Mouse (Mus musculus) MEL (cell line): ENCODE results near the gene Apbb1ip. TPM values are rescaled to one million over a fixed set of nuclear protein-coding genes. Genes with fewer than 3 reads are reported as not detected.

Source experiments
- DNase-seq: peaks from one replicate; pipeline ENCODE4 v3.0.0; 2011; ENCODE audit warnings: low read depth, low spot score
- H3K27ac ChIP-seq: 2 replicates; pipeline ENCODE4 v1.5.1; 2012; ENCODE audit warnings: low read depth, mild to moderate bottlenecking, control low read depth, low read length, moderate library complexity; ENCODE audit not compliant: control insufficient read depth
- H3K27me3 ChIP-seq, 2 experiments: fragments of 150-350 bp in 1 of 2; sonication (generic) in 1 of 2; 2 replicates each; pipeline ENCODE4 v1.6.1; 2012; ENCODE audit warnings: low read length in 2 of 2, mild to moderate bottlenecking in 2 of 2, improper control_type of control experiment in 1 of 2, moderate library complexity in 1 of 2; ENCODE audit not compliant: insufficient read depth in 2 of 2, control insufficient read depth in 1 of 2
- H3K36me3 ChIP-seq, 2 experiments: 2 replicates each; pipeline ENCODE4 v1.6.1; 2012 to 2014; ENCODE audit warnings: low read length in 2 of 2, improper control_type of control experiment in 1 of 2, inconsistent platforms in 1 of 2, mild to moderate bottlenecking in 1 of 2; ENCODE audit not compliant: insufficient read depth in 2 of 2, control insufficient read depth in 1 of 2
- H3K4me1 ChIP-seq, 2 experiments: fragments of 150-350 bp in 1 of 2; sonication (generic) in 1 of 2; 2 replicates each; pipeline ENCODE4 v1.6.1; 2012; ENCODE audit warnings: low read length in 2 of 2, improper control_type of control experiment in 1 of 2, mild to moderate bottlenecking in 1 of 2; ENCODE audit not compliant: insufficient read depth in 2 of 2, control insufficient read depth in 1 of 2
- H3K4me3 ChIP-seq, 2 experiments: fragments of 150-350 bp in 1 of 2; sonication (generic) in 1 of 2; 2 replicates each; pipeline ENCODE4 v1.5.1; 2012; ENCODE audit warnings: low read depth in 2 of 2, low read length in 2 of 2, mild to moderate bottlenecking in 2 of 2, moderate library complexity in 2 of 2, control low read depth in 1 of 2, improper control_type of control experiment in 1 of 2; ENCODE audit not compliant: control insufficient read depth in 1 of 2, insufficient read depth in 1 of 2
- H3K79me2 ChIP-seq: 2 replicates; pipeline ENCODE4 v1.6.1; 2012; ENCODE audit warnings: mild to moderate bottlenecking, low read length, moderate library complexity; ENCODE audit not compliant: control insufficient read depth, poor library complexity, insufficient read depth
- H3K9ac ChIP-seq: 2 replicates; pipeline ENCODE4 v1.6.1; 2012; ENCODE audit warnings: low read depth, mild to moderate bottlenecking, control low read depth, low read length, moderate library complexity; ENCODE audit not compliant: control insufficient read depth, poor library complexity, severe bottlenecking
- H3K9me3 ChIP-seq: fragments of 150-350 bp; sonication (generic); replicated peaks from 2 replicates; pipeline ENCODE4 v1.6.1; 2012; ENCODE audit warnings: mild to moderate bottlenecking, low read length, improper control_type of control experiment, moderate library complexity; ENCODE audit not compliant: insufficient read depth
- CHD1 ChIP-seq: IDR thresholded peaks from 2 replicates; pipeline ENCODE4 v1.6.1; 2012; ENCODE audit warnings: low read depth, mild to moderate bottlenecking, inconsistent platforms, low read length, improper control_type of control experiment
- CTCF ChIP-seq, 3 experiments: IDR thresholded peaks in 2 of 3; conservative IDR thresholded peaks in 1 of 3; 2 replicates each; pipeline ENCODE4 v1.5.1; 2011 to 2012; ENCODE audit warnings: low read length in 3 of 3, low read depth in 2 of 3, mild to moderate bottlenecking in 2 of 3, improper control_type of control experiment in 1 of 3, inconsistent platforms in 1 of 3, mixed read lengths in 1 of 3, moderate library complexity in 1 of 3; ENCODE audit not compliant: control insufficient read depth in 1 of 3, insufficient read depth in 1 of 3, poor library complexity in 1 of 3, severe bottlenecking in 1 of 3
- E2F4 ChIP-seq: IDR thresholded peaks from 2 replicates; pipeline ENCODE4 v1.6.1; 2011; ENCODE audit warnings: low read depth, low read length, improper control_type of control experiment, borderline replicate concordance
- ELF1 ChIP-seq: IDR thresholded peaks from 2 replicates; pipeline ENCODE4 v1.6.1; 2014; ENCODE audit warnings: low read depth, mild to moderate bottlenecking, inconsistent platforms, low read length, improper control_type of control experiment, moderate library complexity
- EP300 ChIP-seq, 2 experiments: IDR thresholded peaks; 2 replicates each; pipeline ENCODE4 v1.6.1; 2011; ENCODE audit warnings: improper control_type of control experiment in 2 of 2, low read length in 2 of 2, low read depth in 1 of 2, mild to moderate bottlenecking in 1 of 2
- ETS1 ChIP-seq: IDR thresholded peaks from 2 replicates; pipeline ENCODE4 v1.6.1; 2012; ENCODE audit warnings: low read depth, mild to moderate bottlenecking, inconsistent platforms, low read length, improper control_type of control experiment, moderate library complexity
- JUND ChIP-seq: IDR thresholded peaks from 2 replicates; pipeline ENCODE4 v1.6.1; 2011; ENCODE audit warnings: low read depth, mild to moderate bottlenecking, improper control_type of control experiment, low read length
- KAT2A ChIP-seq: conservative IDR thresholded peaks from 2 replicates; pipeline ENCODE4 v1.6.1; 2012; ENCODE audit warnings: low read depth, low read length, improper control_type of control experiment, inconsistent platforms
- MAFK ChIP-seq: IDR thresholded peaks from 2 replicates; pipeline ENCODE4 v1.6.1; 2011; ENCODE audit warnings: low read depth, mild to moderate bottlenecking, low read length, improper control_type of control experiment, borderline replicate concordance
- MEF2A ChIP-seq: IDR thresholded peaks from 2 replicates; pipeline ENCODE4 v1.6.1; 2014; ENCODE audit warnings: low read depth, mild to moderate bottlenecking, inconsistent platforms, low read length, improper control_type of control experiment; ENCODE audit not compliant: poor library complexity, insufficient replicate concordance, severe bottlenecking; ENCODE audit errors: extremely low read depth
- MXI1 ChIP-seq: IDR thresholded peaks from 2 replicates; pipeline ENCODE4 v1.6.1; 2011; ENCODE audit warnings: mild to moderate bottlenecking, low read depth, low read length, improper control_type of control experiment
- MYB ChIP-seq: IDR thresholded peaks from 2 replicates; pipeline ENCODE4 v1.6.1; 2011; ENCODE audit warnings: mild to moderate bottlenecking, low read depth, low read length, improper control_type of control experiment
- NRF1 ChIP-seq: IDR thresholded peaks from 2 replicates; pipeline ENCODE4 v1.6.1; 2014; ENCODE audit warnings: low read depth, mild to moderate bottlenecking, inconsistent platforms, low read length, improper control_type of control experiment, moderate library complexity; ENCODE audit not compliant: poor library complexity, insufficient read depth, severe bottlenecking
- POLR2A ChIP-seq, 2 experiments: IDR thresholded peaks; 2 replicates each; pipeline ENCODE4 v1.6.1; 2011 to 2012; ENCODE audit warnings: low read length in 2 of 2, mild to moderate bottlenecking in 2 of 2, control low read depth in 1 of 2, improper control_type of control experiment in 1 of 2, low read depth in 1 of 2, moderate library complexity in 1 of 2; ENCODE audit not compliant: control insufficient read depth in 1 of 2, insufficient read depth in 1 of 2, poor library complexity in 1 of 2
- RAD21 ChIP-seq: IDR thresholded peaks from 2 replicates; pipeline ENCODE4 v1.6.1; 2011; ENCODE audit warnings: mild to moderate bottlenecking, low read depth, low read length, improper control_type of control experiment
- RCOR1 ChIP-seq: IDR thresholded peaks from 2 replicates; pipeline ENCODE4 v1.6.1; 2012; ENCODE audit warnings: low read depth, mild to moderate bottlenecking, inconsistent platforms, low read length, improper control_type of control experiment
- SIN3A ChIP-seq: IDR thresholded peaks from 2 replicates; pipeline ENCODE4 v1.6.1; 2012; ENCODE audit warnings: low read length, improper control_type of control experiment, inconsistent platforms
- SMC3 ChIP-seq: IDR thresholded peaks from 2 replicates; pipeline ENCODE4 v1.6.1; 2011; ENCODE audit warnings: low read depth, low read length, improper control_type of control experiment
- TBP ChIP-seq: IDR thresholded peaks from 2 replicates; pipeline ENCODE4 v1.8.0; 2011; ENCODE audit warnings: low read depth, low read length, improper control_type of control experiment
- TCF12 ChIP-seq: IDR thresholded peaks from 2 replicates; pipeline ENCODE4 v1.6.1; 2014; ENCODE audit warnings: low read depth, mild to moderate bottlenecking, inconsistent platforms, low read length, improper control_type of control experiment, moderate library complexity
- ZC3H11A ChIP-seq: IDR thresholded peaks from 2 replicates; pipeline ENCODE4 v1.6.1; 2012; ENCODE audit warnings: low read depth, mild to moderate bottlenecking, inconsistent platforms, low read length, improper control_type of control experiment
- ZMIZ1 ChIP-seq: IDR thresholded peaks from 2 replicates; pipeline ENCODE4 v1.6.1; 2012; ENCODE audit warnings: low read depth, mild to moderate bottlenecking, inconsistent platforms, low read length, improper control_type of control experiment, moderate library complexity
- polyA plus RNA-seq, 2 experiments: library from polyadenylated mRNA; stranded (reverse) in 1 of 2; unstranded in 1 of 2; fragments of >175 nt in 1 of 2; fragments of >200 nt in 1 of 2; gene quantifications; 2 replicates each; pipeline versions ENCODE4 v1.2.1 to v1.2.4; 2012; ENCODE audit warnings: low replicate concordance in 2 of 2, low read depth in 1 of 2; ENCODE audit not compliant: insufficient read length in 2 of 2, insufficient read depth in 1 of 2, missing spikeins in 1 of 2
- total RNA-seq: library from RNA; depleted of rRNA; stranded (reverse); fragments of 300-350 nt; gene quantifications from 2 replicates; pipeline ENCODE4 v1.2.3, GENCODE M21; 2012

Apbb1ip gene
- total and polyA plus RNA-seq, 3 experiments = 7.4 to 60.7 TPM; not detected in 1

- Histone ChIP-seq H3K36me3 (no peaks in the 10 kb centered on the region), H3K27me3 (no peaks in the 10 kb centered on the region), H3K9me3 (no peaks in the 10 kb centered on the region), H3K79me2 (no peaks in the 10 kb centered on the region), H3K9ac (no peak overlapping the region), H3K4me3 (no peak overlapping the region), H3K4me1 (no peaks in the 10 kb centered on the region), H3K27ac (no peak overlapping the region)
- TF ChIP-seq TBP = no peak
- peak; percentile 66 for DNase-seq
Observed at GRCm38 (mm10) chr2:22740441-22740840, 33.5 kb upstream of the Apbb1ip start.

GRCm38 (mm10) chr2:22741222-22741621 is 32.7 kb upstream of the Apbb1ip start:
- H3K27me3 ChIP-seq = no peaks in the 10 kb centered on the region
- H3K36me3 ChIP-seq = peaks cover 0 to under 1% of the 10 kb centered on the region in 2 experiments; a peak in 1 of 4 replicates
- TF ChIP-seq RCOR1 (no peak), KAT2A (no peak), ETS1 (no peak), MEF2A (no peak), MAFK (no peak), SMC3 (peak; percentile 40), ZC3H11A (no peak), RAD21 (peak; percentile 41), ELF1 (no peak), CTCF (IDR thresholded peaks at IDR 0.05 in 2 of 3, conservative IDR thresholded peaks at IDR 0.05 in 1 of 3; ENCODE audit: control insufficient read depth in 1 of 3, insufficient read depth in 1 of 3, low read depth in 2 of 3, low read length in 3 of 3, poor library complexity in 1 of 3, severe bottlenecking in 1 of 3) (peak in 2 of 3 experiments; percentile 26 to 36; a peak in 2 of 6 replicates), MXI1 (no peak), JUND (no peak)
- no peak overlapping the region for H3K9ac ChIP-seq
- H3K27ac ChIP-seq = no peak overlapping the region
- no peak overlapping the region for H3K4me3 ChIP-seq
- DNase-seq = no peak
- H3K4me1 ChIP-seq = no peaks in the 10 kb centered on the region
- H3K79me2 ChIP-seq = no peaks in the 10 kb centered on the region
- H3K9me3 ChIP-seq = no peaks in the 10 kb centered on the region

GRCm38 (mm10) chr2:22744121-22744761 is 29.7 kb upstream of the Apbb1ip start:
- Histone ChIP-seq H3K9ac (no peak overlapping the region), H3K27me3 (no peaks in the 10 kb centered on the region), H3K36me3 (peaks cover 0 to 16% of the 10 kb centered on the region in 2 experiments; a peak in 2 of 4 replicates), H3K4me1 (peaks cover 0 to 5% of the 10 kb centered on the region in 2 experiments; a peak in 1 of 4 replicates), H3K79me2 (no peaks in the 10 kb centered on the region), H3K27ac (no peak overlapping the region), H3K9me3 (no peaks in the 10 kb centered on the region), H3K4me3 (no peak overlapping the region)
- TF ChIP-seq ZMIZ1 (no peak), MYB (no peak), NRF1 (no peak), MEF2A (no peak), MXI1 (no peak), ZC3H11A (no peak), CHD1 (no peak), POLR2A (IDR thresholded peaks at IDR 0.05; ENCODE audit: control insufficient read depth in 1 of 2, insufficient read depth in 1 of 2, low read depth in 1 of 2, low read length in 2 of 2, poor library complexity in 1 of 2) (no peak), TCF12 (no peak), EP300 (IDR thresholded peaks at IDR 0.05; ENCODE audit: low read depth in 1 of 2, low read length in 2 of 2) (no peak), ELF1 (no peak), RAD21 (no peak), E2F4 (no peak), SIN3A (no peak)
- DNase-seq = no peak
